Mouse (Mus musculus) left cerebral cortex, postnatal 4 days (tissue): ENCODE measurements around the gene Olfr1312. TPM values are rescaled to one million over a fixed set of nuclear protein-coding genes. Genes with fewer than 3 reads are reported as not detected.
"Not testable (repeated sequence)": the region's sequence is repeated elsewhere in the genome, so short reads cannot be mapped to it uniquely, and the experiment has no call there.

Source experiments
- DNase-seq: peaks from one replicate; pipeline ENCODE4 v3.0.0-alpha.2; 2022
- intact Hi-C: fragments of 180-260 bp; cut with DNase I; formaldehyde crosslinking; loops from one replicate; pipeline ENCODE4 v1.15.1; 2025
- total RNA-seq, 2 experiments: library from RNA; stranded (reverse); gene quantifications; 2 replicates each; pipeline ENCODE4 v1.2.3; 2021

Olfr1312 gene
- total RNA-seq, result not detected

- DNase-seq, result no peak
- intact Hi-C loops, result no loop called here
Observed at GRCm38 (mm10) chr2:112050138-112050537, at the start of gene Olfr1312. Gene Olfr1312 (minus strand): TSS chr2:112050238.

GRCm38 (mm10) chr2:112096681-112097080, 46.6 kb upstream of the Olfr1312 start, which contains the start of gene Olfr1314:
Gene Olfr1314 (minus strand): TSS chr2:112096781.
- DNase-seq, result no peak
- intact Hi-C loops, result no loop called here

GRCm38 (mm10) chr2:112077743-112078142, 27.7 kb upstream of the Olfr1312 start, which contains the start of gene Olfr1313:
Gene Olfr1313 (minus strand): TSS chr2:112077843.
- DNase-seq, result no peak
- intact Hi-C loops, result no loop called here

- DNase-seq, intact Hi-C loops: not testable (repeated sequence)
Observed at GRCm38 (mm10) chr2:112026971-112027370, 23.1 kb downstream of the Olfr1312 start.

- DNase-seq, result no peak
- intact Hi-C loops, result no loop called here
Observed at GRCm38 (mm10) chr2:112024312-112024711, 25.7 kb downstream of the Olfr1312 start, which contains the start of gene Olfr1311. Gene Olfr1311 (minus strand): TSS chr2:112024412.

GRCm38 (mm10) chr2:112014900-112015299, 35.1 kb downstream of the Olfr1312 start:
- DNase-seq, result no peak
- intact Hi-C loops, result no loop called here

GRCm38 (mm10) chr2:112012608-112013007, 37.4 kb downstream of the Olfr1312 start, which contains the start of gene Olfr1310:
Gene Olfr1310 (minus strand): TSS chr2:112012708.
- intact Hi-C loops, result no loop called here
- no peak for DNase-seq

- intact Hi-C loops, result no loop called here
- no peak for DNase-seq
Observed at GRCm38 (mm10) chr2:111990181-111990580, 59.9 kb downstream of the Olfr1312 start, which contains the start of gene Olfr1309. Gene Olfr1309 (minus strand): TSS chr2:111990281.

Other genes starting within 250 kb of the Olfr1312 start
- gene Olfr1303, start 229.9 kb downstream of the Olfr1312 start, total RNA-seq, result not detected
- not detected for gene Olfr1305, start 173.1 kb downstream of the Olfr1312 start, total RNA-seq
- not detected for gene Olfr1306, start 134.0 kb downstream of the Olfr1312 start, total RNA-seq
- gene Olfr1307, start 100.8 kb downstream of the Olfr1312 start, total RNA-seq, result under 1 TPM; 0.04 TPM
- not detected for gene Olfr1308, start 85.3 kb downstream of the Olfr1312 start, total RNA-seq
- not detected for gene Olfr1309, start 60.0 kb downstream of the Olfr1312 start, total RNA-seq
- gene Olfr1310, start 37.5 kb downstream of the Olfr1312 start, total RNA-seq, result not detected
- gene Olfr1311, start 25.8 kb downstream of the Olfr1312 start, total RNA-seq, result not detected
- gene Olfr1313, start 27.6 kb upstream of the Olfr1312 start, total RNA-seq, result not detected
- not detected for gene Olfr1314, start 46.5 kb upstream of the Olfr1312 start, total RNA-seq
- gene Olfr1315-ps1, start 65.2 kb upstream of the Olfr1312 start, total RNA-seq, result not detected
- not detected for gene Olfr1316, start 84.7 kb upstream of the Olfr1312 start, total RNA-seq
- gene Olfr1317, start 90.1 kb upstream of the Olfr1312 start, total RNA-seq, result not detected
- not detected for gene Olfr1318, start 104.0 kb upstream of the Olfr1312 start, total RNA-seq
- 10 to 100 TPM; 47.7 to 50.4 TPM for gene Lpcat4, start 189.2 kb upstream of the Olfr1312 start, total RNA-seq
- not detected for gene Nutm1, start 209.1 kb upstream of the Olfr1312 start, total RNA-seq
- 10 to 100 TPM; 72.4 to 79.6 TPM for gene Nop10, start 211.7 kb upstream of the Olfr1312 start, total RNA-seq
- 10 to 100 TPM; 84.1 to 87.2 TPM for gene Slc12a6, start 215.6 kb upstream of the Olfr1312 start, total RNA-seq
- gene Gm21985, start 216.1 kb upstream of the Olfr1312 start, total RNA-seq, result under 1 TPM in 1 of 2 experiments, not detected in 1; 0.64 TPM